Mouse (Mus musculus) cerebellum, adult 2 months (tissue): ENCODE results near the gene Sema5b. TPM values are rescaled to one million over a fixed set of nuclear protein-coding genes. Genes with fewer than 3 reads are reported as not detected.

Source experiments
- DNase-seq, 2 experiments: peaks; one replicate each; pipeline ENCODE4 v3.0.0; 2021
- H3K27ac ChIP-seq: fragments of 200-500 bp; 2 replicates; pipeline ENCODE4 v1.5.1; 2012; ENCODE audit warnings: low read length, control low read depth, inconsistent platforms; ENCODE audit not compliant: insufficient read depth
- H3K27me3 ChIP-seq: fragments of 200-500 bp; 2 replicates; pipeline ENCODE4 v1.6.1; 2012; ENCODE audit warnings: inconsistent platforms, mild to moderate bottlenecking, low read length, moderate library complexity; ENCODE audit not compliant: control insufficient read depth, insufficient read depth
- H3K4me1 ChIP-seq: fragments of 200-500 bp; 2 replicates; pipeline ENCODE4 v1.6.1; 2011; ENCODE audit warnings: low read length; ENCODE audit not compliant: control insufficient read depth, insufficient read depth
- H3K4me3 ChIP-seq: fragments of 200-500 bp; replicated peaks from 2 replicates; pipeline ENCODE3; 2011; ENCODE audit warnings: mild to moderate bottlenecking, low read depth, low read length, control low read depth; ENCODE audit not compliant: insufficient read depth
- CTCF ChIP-seq: fragments of 200-500 bp; IDR thresholded peaks from 2 replicates; pipeline ENCODE4 v1.5.1; 2011; ENCODE audit warnings: low read depth, mild to moderate bottlenecking, control low read depth, low read length, moderate library complexity, borderline replicate concordance; ENCODE audit not compliant: insufficient read depth
- POLR2A ChIP-seq: fragments of 200-500 bp; IDR thresholded peaks from 2 replicates; pipeline ENCODE4 v1.6.1; 2011; ENCODE audit warnings: low read length, control low read depth, borderline replicate concordance; ENCODE audit not compliant: insufficient read depth
- WGBS: fragments of 180-500 bp; shearing (Covaris S2); methylation state at CpG from one replicate; pipeline ENCODE4 v1.1.7; 2018; 5-methylcytosine and 5-hydroxymethylcytosine counted together
- polyA plus RNA-seq: library from polyadenylated mRNA; depleted of rRNA; stranded (reverse); fragments of >200 nt; gene quantifications from 2 replicates; pipeline ENCODE4 v1.2.3, GENCODE M21; 2012

Sema5b gene
- polyA plus RNA-seq, 1 experiment: 13.5 TPM

- no peak for DNase-seq
- no peak overlapping the region for H3K27ac ChIP-seq
- TF ChIP-seq POLR2A: no peak
- TF ChIP-seq CTCF: no peak
- 88% methylated on average over 4 of the region's 4 CpGs for WGBS
- no peaks in the 10 kb centered on the region for H3K4me1 ChIP-seq
- H3K4me3 ChIP-seq: no peak overlapping the region
- no peaks in the 10 kb centered on the region for H3K27me3 ChIP-seq
Measured at GRCm38 (mm10) chr16:35634971-35635370, 94.0 kb downstream of the Sema5b start.

DNA sequence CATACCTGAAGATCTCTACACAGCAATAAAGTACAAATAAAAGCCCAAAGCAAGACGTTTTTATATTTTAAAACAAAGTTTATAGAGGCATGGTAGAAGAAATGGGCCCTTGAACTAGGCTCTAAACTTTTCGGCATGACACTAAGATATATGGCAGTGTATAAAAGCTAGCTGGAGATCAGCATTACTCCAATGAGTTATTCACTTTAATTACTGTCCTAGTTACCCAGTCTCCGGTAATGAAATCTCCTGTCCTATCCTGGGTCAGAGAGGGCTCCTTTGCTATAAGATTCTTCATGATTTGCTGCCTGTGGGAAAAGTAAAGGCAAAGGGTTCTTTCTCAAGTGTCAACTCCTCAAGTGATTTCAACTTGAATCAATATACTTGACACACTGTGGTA, 98.6 kb downstream of the Sema5b start:
- no peak overlapping the region for H3K27ac ChIP-seq
- no peaks in the 10 kb centered on the region for H3K27me3 ChIP-seq
- no peak overlapping the region for H3K4me3 ChIP-seq
- no peak for DNase-seq
- 84% methylated on average over 3 of the region's 3 CpGs for WGBS
- H3K4me1 ChIP-seq: no peaks in the 10 kb centered on the region
- no peak for TF ChIP-seq POLR2A
- no peak for TF ChIP-seq CTCF

DNA sequence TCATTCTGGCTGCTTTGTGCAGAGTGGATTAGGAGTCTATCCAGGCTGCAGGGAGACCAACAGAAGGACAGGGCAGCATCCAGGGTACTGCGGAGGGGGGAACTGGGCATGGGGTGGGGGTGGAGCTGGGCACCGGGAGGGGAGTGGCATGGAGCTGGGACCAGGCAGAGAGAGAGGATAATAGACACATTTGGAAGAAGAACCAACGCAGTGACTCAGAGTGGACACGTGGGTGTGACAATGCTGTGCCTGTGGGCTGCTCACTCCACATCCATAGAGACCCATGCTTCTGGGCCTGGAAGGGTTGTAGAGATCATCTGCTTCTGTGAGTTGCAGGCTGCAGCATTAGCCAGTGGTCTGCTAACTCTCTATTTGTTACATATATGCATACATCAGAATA, 107.9 kb downstream of the Sema5b start:
- WGBS: 69% methylated on average over 4 of the region's 4 CpGs
- Histone ChIP-seq H3K27me3 (no peaks in the 10 kb centered on the region), H3K4me1 (peaks cover 22% of the 10 kb centered on the region), H3K27ac (no peak overlapping the region), H3K4me3 (no peak overlapping the region)
- TF ChIP-seq CTCF (no peak), POLR2A (no peak)
- DNase-seq: no peak

DNA sequence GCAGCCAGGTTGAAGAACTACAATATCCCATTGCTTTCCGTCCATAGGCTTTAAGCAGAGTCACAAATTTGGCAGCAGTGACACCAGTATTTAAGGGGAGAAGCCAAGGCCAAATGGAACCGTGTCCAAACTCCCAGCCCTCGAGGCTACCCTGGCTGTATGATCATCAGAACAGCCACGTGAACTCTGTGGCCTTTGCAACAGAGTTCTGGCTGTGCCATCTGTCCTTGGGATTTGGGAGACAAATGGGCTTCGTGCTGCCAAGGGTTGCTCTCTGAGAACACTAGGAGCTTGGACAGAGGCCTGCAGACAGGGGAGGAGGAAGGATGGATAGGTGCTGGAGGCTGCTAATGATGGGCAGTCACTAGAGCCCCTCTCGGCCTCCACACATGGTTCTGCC, 111.3 kb downstream of the Sema5b start:
- TF ChIP-seq POLR2A (0 out of 2 replicates have a peak, but pooled peaks have one; percentile 12), CTCF (no peak)
- H3K4me1 ChIP-seq: peaks cover 22% of the 10 kb centered on the region
- H3K27ac ChIP-seq: peak overlapping the region; percentile 60
- WGBS: 5% methylated on average over 6 of the region's 6 CpGs
- peak; percentile 84 to 95 for DNase-seq
- H3K4me3 ChIP-seq: no peak overlapping the region
- H3K27me3 ChIP-seq: no peaks in the 10 kb centered on the region

- 10% methylated on average over 3 of the region's 3 CpGs for WGBS
- H3K27ac ChIP-seq: peak overlapping the region; percentile 60
- no peaks in the 10 kb centered on the region for H3K27me3 ChIP-seq
- TF ChIP-seq CTCF: no peak
- TF ChIP-seq POLR2A: no peak
- peaks cover 22% of the 10 kb centered on the region for H3K4me1 ChIP-seq
- DNase-seq: peak; percentile 68 to 82
- H3K4me3 ChIP-seq: no peak overlapping the region
Measured at GRCm38 (mm10) chr16:35652706-35653105, 111.8 kb downstream of the Sema5b start.

DNA sequence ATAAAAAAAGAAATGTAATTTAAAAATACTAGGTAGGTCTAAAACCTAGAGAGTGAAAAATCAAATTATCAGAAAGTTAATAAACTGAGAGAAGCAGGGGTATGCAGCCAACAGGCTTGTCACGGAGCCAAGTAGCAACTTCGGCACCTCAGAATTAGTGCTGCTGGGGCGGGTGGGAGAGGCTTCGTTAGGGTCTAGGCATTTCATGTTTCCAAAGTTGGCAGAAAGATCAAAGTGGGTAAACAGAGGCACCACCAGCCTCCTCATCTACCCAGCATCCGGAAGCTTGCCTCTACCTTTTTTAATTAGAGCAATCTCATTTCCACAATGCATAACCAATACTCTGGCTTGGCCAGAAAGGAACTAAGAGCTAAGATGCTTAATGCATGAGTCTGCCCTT, 113.0 kb downstream of the Sema5b start:
- DNase-seq: no peak
- WGBS: 75% methylated on average over 5 of the region's 5 CpGs

DNA sequence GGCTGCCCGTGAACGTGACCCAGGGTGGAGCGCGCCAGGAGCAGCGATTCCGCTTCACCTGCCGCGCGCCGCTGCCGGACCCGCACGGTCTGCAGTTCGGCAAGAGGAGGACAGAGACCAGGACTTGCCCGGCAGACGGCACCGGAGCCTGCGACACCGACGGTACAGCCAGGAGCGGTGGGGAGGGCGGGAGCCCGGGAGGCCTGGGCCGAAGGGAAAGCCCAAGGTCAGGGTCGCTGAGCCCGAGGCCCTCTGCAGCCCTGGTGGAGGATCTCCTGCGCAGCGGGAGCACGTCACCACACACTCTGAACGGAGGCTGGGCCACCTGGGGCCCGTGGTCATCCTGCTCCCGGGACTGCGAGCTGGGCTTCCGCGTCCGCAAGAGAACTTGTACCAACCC, 119.3 kb downstream of the Sema5b start:
- Histone ChIP-seq H3K4me3 (no peak overlapping the region), H3K27ac (no peak overlapping the region), H3K4me1 (no peaks in the 10 kb centered on the region; the same call in 1 of the 2 replicates), H3K27me3 (peaks cover 3% of the 10 kb centered on the region; the same call in 1 of the 2 replicates)
- DNase-seq: no peak
- no peak for TF ChIP-seq CTCF
- WGBS: 49% methylated on average over 36 of the region's 36 CpGs

More for the DNA sequence above, 113.0 kb downstream of the Sema5b start:
- Histone ChIP-seq H3K4me1 (peaks cover 22% of the 10 kb centered on the region), H3K4me3 (no peak overlapping the region), H3K27me3 (no peaks in the 10 kb centered on the region), H3K27ac (no peak overlapping the region)
- TF ChIP-seq POLR2A: no peak
- TF ChIP-seq CTCF: no peak

DNA sequence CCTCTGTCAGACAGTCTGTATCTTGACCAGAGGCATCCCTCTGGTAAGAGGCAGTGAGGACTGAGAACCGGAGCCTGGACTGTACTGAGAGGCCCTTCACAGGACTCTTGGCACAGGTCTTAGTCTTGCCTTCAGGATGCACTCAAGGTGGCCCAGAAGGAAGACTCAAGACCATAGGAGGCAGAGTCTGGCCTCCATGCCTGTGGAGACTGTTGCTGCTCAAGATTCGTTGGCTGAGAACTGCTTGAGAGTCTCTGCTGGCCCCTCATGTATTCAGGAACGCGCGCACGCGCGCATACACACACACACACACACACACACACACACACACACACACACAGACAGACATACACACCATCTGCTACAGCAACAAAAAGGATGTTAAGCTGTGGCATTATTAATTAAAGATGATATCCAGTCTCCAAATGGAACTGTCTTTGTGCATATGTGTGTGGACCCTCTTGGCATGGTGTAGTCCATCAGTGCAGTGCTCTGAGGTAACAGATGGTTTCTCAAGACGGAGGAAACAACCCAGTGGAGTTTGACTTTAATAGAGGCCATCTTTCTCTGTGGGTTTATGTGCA, 123.0 kb downstream of the Sema5b start:
- Histone ChIP-seq H3K4me3 (no peak overlapping the region), H3K4me1 (no peaks in the 10 kb centered on the region; the same call in 1 of the 2 replicates), H3K27me3 (peaks cover 3% of the 10 kb centered on the region; the same call in 1 of the 2 replicates), H3K27ac (no peak overlapping the region)
- no peak for DNase-seq
- TF ChIP-seq CTCF (no peak), POLR2A (no peak)
- 63% methylated on average over 9 of the region's 9 CpGs for WGBS

GRCm38 (mm10) chr16:35664847-35665246, 123.9 kb downstream of the Sema5b start:
- Histone ChIP-seq H3K4me1 (no peaks in the 10 kb centered on the region; the same call in 1 of the 2 replicates), H3K27ac (no peak overlapping the region), H3K4me3 (no peak overlapping the region), H3K27me3 (peaks cover 3% of the 10 kb centered on the region; the same call in 1 of the 2 replicates)
- WGBS: 91% methylated on average over 4 of the region's 4 CpGs
- no peak for DNase-seq
- no peak for TF ChIP-seq CTCF
- TF ChIP-seq POLR2A: no peak
